Mouse (Mus musculus) olfactory bulb, adult 2 months (tissue): Measurements from ENCODE around the gene Hist1h2an.
"Not testable (repeated sequence)": the region's sequence is repeated elsewhere in the genome, so short reads cannot be mapped to it uniquely, and the experiment has no call there.

Source experiments
- CTCF ChIP-seq: fragments of 200-500 bp; IDR thresholded peaks from 2 replicates; pipeline ENCODE4 v1.5.1; 2012; ENCODE audit warnings: low read depth, mild to moderate bottlenecking, low read length, moderate library complexity; ENCODE audit not compliant: insufficient read depth
- POLR2A ChIP-seq: fragments of 200-500 bp; IDR thresholded peaks from 2 replicates; pipeline ENCODE4 v1.6.1; 2012; ENCODE audit warnings: mild to moderate bottlenecking, low read depth, low read length, moderate library complexity; ENCODE audit not compliant: insufficient read depth

- not testable (repeated sequence) for TF ChIP-seq POLR2A, CTCF
These were observed 24.1 kb upstream of the Hist1h2an start for GRCm38 (mm10) chr13:21811074-21811473.
